Mouse (Mus musculus): ENCODE measurements around the gene C530025M09Rik. TPM values are rescaled to one million over a fixed set of nuclear protein-coding genes. Genes with fewer than 3 reads are reported as not detected.

The C530025M09Rik gene
- total and polyA plus RNA-seq, 3 experiments, result not detected

Other genes starting within 250 kb of the C530025M09Rik start
- not detected in 2 replicates for gene Syndig1, start 2.0 kb downstream of the C530025M09Rik start, total RNA-seq (2012; rRNA removed)
- not detected in 2 replicates for gene Syndig1, start 2.0 kb downstream of the C530025M09Rik start, total RNA-seq (2014; rRNA removed)
- not detected in 2 replicates for gene Syndig1, start 2.0 kb downstream of the C530025M09Rik start, polyA plus RNA-seq (2012; ENCODE audit: insufficient read length, low read depth)

All from CH12.LX (cell line).